In genomic region chr2:50520169-50520568, GRCm38 (mm10) we compare ENCODE assay signal across 11 mouse cellular contexts.
A peak's percentile ranks its signal among the peaks of the same experiment; 100 is the strongest.
DNase-seq lines count a peak whose midpoint lies in the region; ATAC-seq and TF ChIP-seq lines count a peak whose summit lies in the region.
"Had no signal": no experiment of that assay in that cellular context is flagged by ENCODE, and none has a peak within 500 bp of the region (broad histone marks: within the 10 kb centered on the region; RNA-seq: fewer than 3 reads in every experiment).

No protein-coding gene starts in this region.

- H3K4me2 ChIP-seq in limb, embryonic 11.5 days (ENCODE audit: low read depth, severe bottlenecking) = peak overlapping the region; percentile 4; the same call in 1 of the 2 replicates
- H3K4me2 ChIP-seq in neural tube, embryonic 13.5 days = peak overlapping the region; percentile 17; the same call in 1 of the 2 replicates
- H3K4me2 ChIP-seq: lung, embryonic 15.5 days had no signal

- no peak overlapping the region for H3K27ac ChIP-seq in cerebellum, adult 2 months (ENCODE audit: insufficient read depth, low read length)
- H3K27ac ChIP-seq in limb, embryonic 11.5 days (replicated peaks; ENCODE audit: low read depth, low read length) = no peak overlapping the region
- H3K27ac ChIP-seq in neural tube, embryonic 13.5 days (replicated peaks) = no peak overlapping the region; the same call in 1 of the 2 replicates
- H3K27ac ChIP-seq: kidney, postnatal 0 days; lung, embryonic 15.5 days had no signal

- no peaks in the 10 kb centered on the region for H3K36me3 ChIP-seq in limb, embryonic 11.5 days (ENCODE audit: control insufficient read depth, insufficient read depth, low read length)
- no peaks in the 10 kb centered on the region for H3K36me3 ChIP-seq in neural tube, embryonic 13.5 days
- H3K36me3 ChIP-seq: lung, embryonic 15.5 days had no signal

- H3K27me3 ChIP-seq in cerebellum, adult 2 months (ENCODE audit: control insufficient read depth, insufficient read depth, low read length) = no peaks in the 10 kb centered on the region
- H3K27me3 ChIP-seq in limb, embryonic 11.5 days (ENCODE audit: control insufficient read depth, insufficient read depth, low read length) = no peaks in the 10 kb centered on the region
- H3K27me3 ChIP-seq in neural tube, embryonic 13.5 days = no peaks in the 10 kb centered on the region
- H3K27me3 ChIP-seq: lung, embryonic 15.5 days had no signal

- H3K4me3 ChIP-seq in cerebellum, adult 2 months (replicated peaks; ENCODE audit: insufficient read depth, low read depth, low read length) = no peak overlapping the region
- no peak overlapping the region for H3K4me3 ChIP-seq in limb, embryonic 11.5 days (ENCODE audit: low read depth, low read length)
- no peak overlapping the region for H3K4me3 ChIP-seq in neural tube, embryonic 13.5 days
- H3K4me3 ChIP-seq: lung, embryonic 15.5 days had no signal

- no peak for TF ChIP-seq CTCF in cerebellum, adult 2 months (IDR thresholded peaks at IDR 0.05; ENCODE audit: borderline replicate concordance, insufficient read depth, low read depth, low read length)

- peak; percentile 10 to 20 for DNase-seq in cerebellum, postnatal 10 days
- DNase-seq in cerebellum, adult 2 months = no peak
- DNase-seq in retina, postnatal 1 day = peak; percentile 23
- no peak for DNase-seq in retina, embryonic 14.5 days (ENCODE audit: low spot score)
- DNase-seq in limb, embryonic 11.5 days (ENCODE audit: low spot score) = no peak
- DNase-seq in T-cell, adult 2 months (ENCODE audit: low spot score) = no peak
- DNase-seq: gastrocnemius, postnatal 25 days had no signal

- no peak for ATAC-seq in limb, embryonic 11.5 days (ENCODE audit: insufficient number of reproducible peaks, low FRiP score, low TSS enrichment, low read depth)
- ATAC-seq in neural tube, embryonic 13.5 days (ENCODE audit: low read depth) = 0 out of 2 replicates have a peak, but pooled peaks have one; percentile 40
- no peak for ATAC-seq in CD4-positive, CD25-positive, alpha-beta regulatory T cell, adult 4 months

- TF ChIP-seq POLR2A in cerebellum, adult 2 months (IDR thresholded peaks at IDR 0.05; ENCODE audit: borderline replicate concordance, insufficient read depth, low read length) = no peak

- WGBS in cerebellum, adult 2 months = 46% methylated on average over 8 of the region's 8 CpGs
- 19% methylated on average over 8 of the region's 8 CpGs for WGBS in limb, embryonic 11.5 days
- 35% methylated on average over 8 of the region's 8 CpGs for WGBS in neural tube, embryonic 13.5 days

- no peaks in the 10 kb centered on the region for H3K4me1 ChIP-seq in cerebellum, adult 2 months (ENCODE audit: control insufficient read depth, insufficient read depth, low read length)
- H3K4me1 ChIP-seq in limb, embryonic 11.5 days (ENCODE audit: control insufficient read depth, insufficient read depth, low read length) = peaks cover 4% of the 10 kb centered on the region
- H3K4me1 ChIP-seq in neural tube, embryonic 13.5 days (replicated peaks) = peaks cover 24% of the 10 kb centered on the region

- no peaks in the 10 kb centered on the region for H3K9me3 ChIP-seq in limb, embryonic 11.5 days (ENCODE audit: control insufficient read depth, low read length)
- H3K9me3 ChIP-seq in neural tube, embryonic 13.5 days = no peaks in the 10 kb centered on the region
- H3K9me3 ChIP-seq: lung, embryonic 15.5 days had no signal

- H3K9ac ChIP-seq in limb, embryonic 11.5 days (ENCODE audit: low read length) = no peak overlapping the region
- 0 out of 2 replicates have a peak overlapping the region, but pooled peaks have one; percentile 9 for H3K9ac ChIP-seq in neural tube, embryonic 13.5 days
- H3K9ac ChIP-seq: lung, embryonic 15.5 days had no signal

Comparison
In these comparisons a context has a peak if more than half of its experiments do, and no peak if none do; other contexts are left out.
1. DNase-seq: peak in cerebellum, postnatal 10 days (2 of 2) and retina, postnatal 1 day (single experiment); none in cerebellum, adult 2 months (0 of 2), retina, embryonic 14.5 days (single experiment), limb, embryonic 11.5 days (single experiment) and T-cell, adult 2 months (single experiment).